Mouse (Mus musculus) kidney, embryonic 14.5 days (tissue): Measurements from ENCODE around the gene Celf1. TPM values are rescaled to one million over a fixed set of nuclear protein-coding genes. Genes with fewer than 3 reads are reported as not detected.
"Not testable (repeated sequence)": the region's sequence is repeated elsewhere in the genome, so short reads cannot be mapped to it uniquely, and the experiment has no call there.

Experiments
- ATAC-seq: fragments of 200-750 bp; cut with Nextera tagmentation; 2 replicates; pipeline ENCODE4 v1.8.0; 2017; ENCODE audit warnings: moderate number of reproducible peaks, mild to moderate bottlenecking, moderate TSS enrichment, moderate library complexity; ENCODE audit not compliant: low FRiP score, low TSS enrichment
- H3K27ac ChIP-seq: fragments of 300-500 bp; sonication (generic); 2 replicates; pipeline ENCODE4 v1.5.1; 2014; ENCODE audit warnings: low read depth, mild to moderate bottlenecking, low read length, moderate library complexity, mixed read lengths
- H3K27me3 ChIP-seq: fragments of 300-500 bp; sonication (generic); 2 replicates; pipeline ENCODE4 v1.6.1; 2014; ENCODE audit warnings: mild to moderate bottlenecking, low read length; ENCODE audit not compliant: control insufficient read depth, insufficient read depth
- H3K36me3 ChIP-seq: fragments of 300-500 bp; sonication (generic); 2 replicates; pipeline ENCODE4 v1.6.1; 2014; ENCODE audit warnings: low read length, mixed read lengths; ENCODE audit not compliant: control insufficient read depth, insufficient read depth
- H3K4me1 ChIP-seq: fragments of 300-500 bp; sonication (generic); 2 replicates; pipeline ENCODE4 v1.6.1; 2014; ENCODE audit warnings: low read length, mixed read lengths; ENCODE audit not compliant: control insufficient read depth, insufficient read depth
- H3K4me2 ChIP-seq: fragments of 300-500 bp; sonication (generic); replicated peaks from 2 replicates; pipeline ENCODE4 v1.6.1; 2014; ENCODE audit warnings: low read depth, mild to moderate bottlenecking, low read length
- H3K4me3 ChIP-seq: fragments of 300-500 bp; sonication (generic); 2 replicates; pipeline ENCODE4 v1.5.1; 2014; ENCODE audit warnings: mild to moderate bottlenecking, low read length
- H3K9ac ChIP-seq: fragments of 300-500 bp; sonication (generic); 2 replicates; pipeline ENCODE4 v1.6.1; 2014; ENCODE audit warnings: low read depth, mild to moderate bottlenecking, low read length, moderate library complexity
- H3K9me3 ChIP-seq: fragments of 300-500 bp; sonication (generic); 2 replicates; pipeline ENCODE4 v1.6.1; 2016; ENCODE audit warnings: low read length; ENCODE audit not compliant: control insufficient read depth
- WGBS: fragments of 180-500 bp; shearing (Covaris S2); extraction: QIAGEN DNeasy Blood & Tissue Kit; methylation state at CpG from one replicate; pipeline ENCODE4 v1.1.7; 2014; 5-methylcytosine and 5-hydroxymethylcytosine counted together
- polyA plus RNA-seq: library from polyadenylated mRNA; unstranded; fragments of >200 nt; fragmentation: Nextera tagmentation; extraction: Ambion mirVana; gene quantifications from 2 replicates; pipeline ENCODE4 v1.2.1, GENCODE M21; 2014

Gene Celf1
- 50.9 and 77.6 TPM in 2 replicates for polyA plus RNA-seq

- peak within 1 kb of the TSS; percentile 92 for H3K4me3 ChIP-seq
- no peaks in the 10 kb centered on the region for H3K36me3 ChIP-seq
- H3K4me1 ChIP-seq: peaks cover 15% of the 10 kb centered on the region
- peak within 1 kb of the TSS; percentile 61 for H3K4me2 ChIP-seq
- under 1% methylated on average over 81 of the region's 113 CpGs for WGBS
- no peaks in the 10 kb centered on the region for H3K9me3 ChIP-seq
- H3K27ac ChIP-seq: peak within 1 kb of the TSS; percentile 95
- no peaks in the 10 kb centered on the region for H3K27me3 ChIP-seq
- H3K9ac ChIP-seq: peak within 1 kb of the TSS; percentile 93
- ATAC-seq: peak; percentile 97
Measured at GRCm38 (mm10) chr2:90940233-90941229, at the start of gene Celf1. Celf1 (plus strand) TSS chr2:90940382.

- peaks cover 6% of the 10 kb centered on the region for H3K27me3 ChIP-seq
- no peaks in the 10 kb centered on the region for H3K4me1 ChIP-seq
- no peaks in the 10 kb centered on the region for H3K9me3 ChIP-seq
- H3K4me2 ChIP-seq: no peak overlapping the region
- no peak overlapping the region for H3K9ac ChIP-seq
- no peak overlapping the region for H3K27ac ChIP-seq
- H3K4me3 ChIP-seq: no peak overlapping the region
- WGBS: 92% methylated on average over 6 of the region's 6 CpGs
- no peak for ATAC-seq
- peaks cover 54% of the 10 kb centered on the region for H3K36me3 ChIP-seq
Measured at GRCm38 (mm10) chr2:90893673-90894298, 46.4 kb upstream of the Celf1 start.

GRCm38 (mm10) chr2:90894299-90894677, 45.9 kb upstream of the Celf1 start:
- H3K4me2 ChIP-seq, H3K4me1 ChIP-seq, ATAC-seq, H3K27me3 ChIP-seq, H3K9me3 ChIP-seq, H3K27ac ChIP-seq, H3K9ac ChIP-seq, H3K4me3 ChIP-seq: not testable (repeated sequence)
- 91% methylated on average over 3 of the region's 3 CpGs for WGBS
- H3K36me3 ChIP-seq: peaks cover 58% of the 10 kb centered on the region

- peaks cover 13% of the 10 kb centered on the region; the same call in 1 of the 2 replicates for H3K4me1 ChIP-seq
- H3K9ac ChIP-seq: peak overlapping the region; percentile 89; the same call in 1 of the 2 replicates
- no peak overlapping the region for H3K27ac ChIP-seq
- H3K9me3 ChIP-seq: no peaks in the 10 kb centered on the region
- peak overlapping the region; percentile 53 for H3K4me2 ChIP-seq
- H3K36me3 ChIP-seq: peaks cover 57% of the 10 kb centered on the region
- WGBS: 91% methylated on average over 2 of the region's 2 CpGs
- H3K4me3 ChIP-seq: peak overlapping the region; percentile 74
- H3K27me3 ChIP-seq: no peaks in the 10 kb centered on the region
- ATAC-seq: no peak
Measured at GRCm38 (mm10) chr2:90903398-90903797, 36.8 kb upstream of the Celf1 start.

- Histone ChIP-seq H3K4me3 (peak within 1 kb of the TSS; percentile 74), H3K36me3 (peaks cover 58% of the 10 kb centered on the region), H3K27me3 (no peaks in the 10 kb centered on the region), H3K4me1 (peaks cover 13% of the 10 kb centered on the region; the same call in 1 of the 2 replicates), H3K27ac (peak within 1 kb of the TSS; percentile 75), H3K9me3 (no peaks in the 10 kb centered on the region), H3K4me2 (peak within 1 kb of the TSS; percentile 56), H3K9ac (peak within 1 kb of the TSS; percentile 89)
- under 1% methylated on average over 43 of the region's 43 CpGs for WGBS
- peak; percentile 95 for ATAC-seq
Measured at GRCm38 (mm10) chr2:90904076-90904855, 35.9 kb upstream of the Celf1 start, which contains the start of the genes Kbtbd4 and Ndufs3. Kbtbd4 (plus strand) TSS chr2:90904740. Ndufs3 (minus strand) TSS chr2:90904827.

- H3K4me1 ChIP-seq: peaks cover 13% of the 10 kb centered on the region; the same call in 1 of the 2 replicates
- peak overlapping the region; percentile 75 for H3K27ac ChIP-seq
- peak overlapping the region; percentile 56 for H3K4me2 ChIP-seq
- H3K27me3 ChIP-seq: no peaks in the 10 kb centered on the region
- H3K36me3 ChIP-seq: peaks cover 62% of the 10 kb centered on the region
- ATAC-seq: peak; percentile 81
- no peaks in the 10 kb centered on the region for H3K9me3 ChIP-seq
- H3K9ac ChIP-seq: peak overlapping the region; percentile 89
- WGBS: under 1% methylated on average over 21 of the region's 21 CpGs
- H3K4me3 ChIP-seq: peak overlapping the region; percentile 74
Measured at GRCm38 (mm10) chr2:90904856-90905224, 35.3 kb upstream of the Celf1 start.

GRCm38 (mm10) chr2:90906721-90907120, 33.5 kb upstream of the Celf1 start:
- no peak overlapping the region for H3K4me2 ChIP-seq
- no peak overlapping the region for H3K9ac ChIP-seq
- H3K4me1 ChIP-seq: peaks cover 13% of the 10 kb centered on the region; the same call in 1 of the 2 replicates
- ATAC-seq: no peak
- H3K27ac ChIP-seq: no peak overlapping the region
- no peaks in the 10 kb centered on the region for H3K27me3 ChIP-seq
- 100% methylated on average over 2 of the region's 2 CpGs for WGBS
- no peak overlapping the region for H3K4me3 ChIP-seq
- no peaks in the 10 kb centered on the region for H3K9me3 ChIP-seq
- H3K36me3 ChIP-seq: peaks cover 67% of the 10 kb centered on the region

GRCm38 (mm10) chr2:90910861-90911260, 29.3 kb upstream of the Celf1 start:
- Histone ChIP-seq H3K9ac (no peak overlapping the region), H3K36me3 (peaks cover 78% of the 10 kb centered on the region), H3K4me2 (no peak overlapping the region), H3K9me3 (no peaks in the 10 kb centered on the region), H3K27me3 (no peaks in the 10 kb centered on the region), H3K27ac (no peak overlapping the region), H3K4me3 (no peak overlapping the region), H3K4me1 (peaks cover 8% of the 10 kb centered on the region)
- ATAC-seq: no peak
- WGBS: 82% methylated on average over 1 of the region's 1 CpGs
